Mouse (Mus musculus): ENCODE data around the gene Gpr161. TPM values are rescaled to one million over a fixed set of nuclear protein-coding genes. Genes with fewer than 3 reads are reported as not detected.

Gpr161 gene
- 3.6 and 4.6 TPM in 2 replicates for polyA plus RNA-seq (2014; fragmentation: Nextera tagmentation; extraction: Ambion mirVana)

- Histone ChIP-seq H3K4me1 (replicated peaks; ENCODE audit: control insufficient read depth, insufficient read depth, low read length) (no peaks in the 10 kb centered on the region), H3K36me3 (replicated peaks; ENCODE audit: control insufficient read depth, insufficient read depth) (peaks cover 35% of the 10 kb centered on the region), H3K9me3 (ENCODE audit: control insufficient read depth, low read length) (no peaks in the 10 kb centered on the region), H3K27ac (no peak within 1 kb of the TSS), H3K4me2 (replicated peaks) (no peak within 1 kb of the TSS), H3K27me3 (ENCODE audit: control insufficient read depth, insufficient read depth, low read length) (no peaks in the 10 kb centered on the region), H3K9ac (no peak within 1 kb of the TSS), H3K4me3 (replicated peaks; ENCODE audit: low read length) (no peak within 1 kb of the TSS)
- ATAC-seq (ENCODE audit: low FRiP score) = no peak
- no peak for DNase-seq (ENCODE audit: low spot score)
- 91% methylated on average over 1 of the region's 1 CpGs for WGBS
These were observed at the start of gene Gpr161 for GRCm38 (mm10) chr1:165295489-165295888. Gpr161 (plus strand) TSS chr1:165295789.

GRCm38 (mm10) chr1:165246587-165246986 is 49.0 kb upstream of the Gpr161 start:
- Histone ChIP-seq H3K9ac (no peak overlapping the region), H3K4me3 (replicated peaks; ENCODE audit: low read length) (no peak overlapping the region), H3K36me3 (replicated peaks; ENCODE audit: control insufficient read depth, insufficient read depth) (no peaks in the 10 kb centered on the region), H3K4me2 (replicated peaks) (no peak overlapping the region), H3K27me3 (ENCODE audit: control insufficient read depth, insufficient read depth, low read length) (no peaks in the 10 kb centered on the region), H3K9me3 (ENCODE audit: control insufficient read depth, low read length) (no peaks in the 10 kb centered on the region), H3K27ac (no peak overlapping the region), H3K4me1 (replicated peaks; ENCODE audit: control insufficient read depth, insufficient read depth, low read length) (no peaks in the 10 kb centered on the region)
- 77% methylated on average over 5 of the region's 5 CpGs for WGBS
- no peak for DNase-seq (ENCODE audit: low spot score)
- ATAC-seq (ENCODE audit: low FRiP score) = no peak

GRCm38 (mm10) chr1:165247085-165247484 is 48.5 kb upstream of the Gpr161 start:
- Histone ChIP-seq H3K4me1 (replicated peaks; ENCODE audit: control insufficient read depth, insufficient read depth, low read length) (no peaks in the 10 kb centered on the region), H3K9me3 (ENCODE audit: control insufficient read depth, low read length) (no peaks in the 10 kb centered on the region), H3K4me2 (replicated peaks) (no peak overlapping the region), H3K27me3 (ENCODE audit: control insufficient read depth, insufficient read depth, low read length) (no peaks in the 10 kb centered on the region), H3K36me3 (replicated peaks; ENCODE audit: control insufficient read depth, insufficient read depth) (no peaks in the 10 kb centered on the region), H3K27ac (no peak overlapping the region), H3K9ac (no peak overlapping the region), H3K4me3 (replicated peaks; ENCODE audit: low read length) (no peak overlapping the region)
- ATAC-seq (ENCODE audit: low FRiP score) (no peak; the same call in 1 of the 2 replicates), DNase-seq (ENCODE audit: low spot score) (no peak)
- WGBS = 70% methylated on average over 5 of the region's 5 CpGs

GRCm38 (mm10) chr1:165247788-165248187 is 47.8 kb upstream of the Gpr161 start:
- Histone ChIP-seq H3K27me3 (ENCODE audit: control insufficient read depth, insufficient read depth, low read length) (no peaks in the 10 kb centered on the region), H3K4me3 (replicated peaks; ENCODE audit: low read length) (no peak overlapping the region), H3K4me1 (replicated peaks; ENCODE audit: control insufficient read depth, insufficient read depth, low read length) (no peaks in the 10 kb centered on the region), H3K4me2 (replicated peaks) (no peak overlapping the region), H3K9ac (no peak overlapping the region), H3K9me3 (ENCODE audit: control insufficient read depth, low read length) (no peaks in the 10 kb centered on the region), H3K27ac (no peak overlapping the region), H3K36me3 (replicated peaks; ENCODE audit: control insufficient read depth, insufficient read depth) (no peaks in the 10 kb centered on the region)
- WGBS = 91% methylated on average over 3 of the region's 3 CpGs
- DNase-seq (ENCODE audit: low spot score) (no peak), ATAC-seq (ENCODE audit: low FRiP score) (no peak)

GRCm38 (mm10) chr1:165248842-165249241 is 46.7 kb upstream of the Gpr161 start:
- no peaks in the 10 kb centered on the region for H3K9me3 ChIP-seq (ENCODE audit: control insufficient read depth, low read length)
- H3K9ac ChIP-seq = no peak overlapping the region
- ATAC-seq (ENCODE audit: low FRiP score) (no peak), DNase-seq (ENCODE audit: low spot score) (no peak)
- no peaks in the 10 kb centered on the region for H3K36me3 ChIP-seq (replicated peaks; ENCODE audit: control insufficient read depth, insufficient read depth)
- H3K27me3 ChIP-seq (ENCODE audit: control insufficient read depth, insufficient read depth, low read length) = no peaks in the 10 kb centered on the region
- no peaks in the 10 kb centered on the region for H3K4me1 ChIP-seq (replicated peaks; ENCODE audit: control insufficient read depth, insufficient read depth, low read length)
- no peak overlapping the region for H3K4me3 ChIP-seq (replicated peaks; ENCODE audit: low read length)
- no peak overlapping the region for H3K4me2 ChIP-seq (replicated peaks)
- H3K27ac ChIP-seq = no peak overlapping the region
- 75% methylated on average over 4 of the region's 4 CpGs for WGBS

GRCm38 (mm10) chr1:165250546-165250945 is 45.0 kb upstream of the Gpr161 start:
- DNase-seq (ENCODE audit: low spot score) (no peak), ATAC-seq (ENCODE audit: low FRiP score) (no peak)
- H3K27ac ChIP-seq = no peak overlapping the region
- no peak overlapping the region for H3K4me2 ChIP-seq (replicated peaks)
- H3K9ac ChIP-seq = no peak overlapping the region
- no peaks in the 10 kb centered on the region for H3K36me3 ChIP-seq (replicated peaks; ENCODE audit: control insufficient read depth, insufficient read depth)
- H3K4me3 ChIP-seq (replicated peaks; ENCODE audit: low read length) = no peak overlapping the region
- H3K4me1 ChIP-seq (replicated peaks; ENCODE audit: control insufficient read depth, insufficient read depth, low read length) = no peaks in the 10 kb centered on the region
- H3K27me3 ChIP-seq (ENCODE audit: control insufficient read depth, insufficient read depth, low read length) = no peaks in the 10 kb centered on the region
- no peaks in the 10 kb centered on the region for H3K9me3 ChIP-seq (ENCODE audit: control insufficient read depth, low read length)
- WGBS = 92% methylated on average over 2 of the region's 2 CpGs

- DNase-seq (ENCODE audit: low spot score) (peak; percentile 71), ATAC-seq (ENCODE audit: low FRiP score) (no peak)
- H3K27me3 ChIP-seq (ENCODE audit: control insufficient read depth, insufficient read depth, low read length) = no peaks in the 10 kb centered on the region
- no peaks in the 10 kb centered on the region for H3K36me3 ChIP-seq (replicated peaks; ENCODE audit: control insufficient read depth, insufficient read depth)
- no peaks in the 10 kb centered on the region for H3K4me1 ChIP-seq (replicated peaks; ENCODE audit: control insufficient read depth, insufficient read depth, low read length)
- 52% methylated on average over 11 of the region's 11 CpGs for WGBS
- H3K9me3 ChIP-seq (ENCODE audit: control insufficient read depth, low read length) = no peaks in the 10 kb centered on the region
- no peak overlapping the region for H3K4me2 ChIP-seq (replicated peaks)
- no peak overlapping the region for H3K4me3 ChIP-seq (replicated peaks; ENCODE audit: low read length)
- no peak overlapping the region for H3K27ac ChIP-seq
- H3K9ac ChIP-seq = no peak overlapping the region
These were observed 43.4 kb upstream of the Gpr161 start for GRCm38 (mm10) chr1:165252027-165252671.

- no peak overlapping the region for H3K4me3 ChIP-seq (replicated peaks; ENCODE audit: low read length)
- no peak overlapping the region for H3K27ac ChIP-seq
- ATAC-seq (ENCODE audit: low FRiP score) (no peak), DNase-seq (ENCODE audit: low spot score) (no peak)
- H3K4me1 ChIP-seq (replicated peaks; ENCODE audit: control insufficient read depth, insufficient read depth, low read length) = peaks cover under 1% of the 10 kb centered on the region
- H3K27me3 ChIP-seq (ENCODE audit: control insufficient read depth, insufficient read depth, low read length) = no peaks in the 10 kb centered on the region
- WGBS = 85% methylated on average over 6 of the region's 6 CpGs
- no peak overlapping the region for H3K9ac ChIP-seq
- H3K9me3 ChIP-seq (ENCODE audit: control insufficient read depth, low read length) = no peaks in the 10 kb centered on the region
- no peaks in the 10 kb centered on the region for H3K36me3 ChIP-seq (replicated peaks; ENCODE audit: control insufficient read depth, insufficient read depth)
- H3K4me2 ChIP-seq (replicated peaks) = no peak overlapping the region
These were observed 20.6 kb upstream of the Gpr161 start for GRCm38 (mm10) chr1:165274946-165275345.

- no peaks in the 10 kb centered on the region for H3K27me3 ChIP-seq (ENCODE audit: control insufficient read depth, insufficient read depth, low read length)
- peaks cover 29% of the 10 kb centered on the region for H3K4me1 ChIP-seq (replicated peaks; ENCODE audit: control insufficient read depth, insufficient read depth, low read length)
- H3K9me3 ChIP-seq (ENCODE audit: control insufficient read depth, low read length) = no peaks in the 10 kb centered on the region
- ATAC-seq (ENCODE audit: low FRiP score) (no peak), DNase-seq (ENCODE audit: low spot score) (no peak)
- peak overlapping the region; percentile 90 for H3K27ac ChIP-seq
- H3K4me2 ChIP-seq (replicated peaks) = peak overlapping the region; percentile 83
- peak overlapping the region; percentile 91 for H3K9ac ChIP-seq
- H3K36me3 ChIP-seq (replicated peaks; ENCODE audit: control insufficient read depth, insufficient read depth) = no peaks in the 10 kb centered on the region
- WGBS = 33% methylated on average over 10 of the region's 10 CpGs
- peak overlapping the region; percentile 84 for H3K4me3 ChIP-seq (replicated peaks; ENCODE audit: low read length)
These were observed 14.8 kb upstream of the Gpr161 start for GRCm38 (mm10) chr1:165280741-165281140.
